Mouse (Mus musculus) cerebellum, adult 11-12 months (tissue): Measurements from ENCODE around the gene Entpd2.

Experiments used
- DNase-seq: peaks from one replicate; pipeline ENCODE4 v3.0.0; 2022

Entpd2 gene

GRCm38 (mm10) chr2:25429435-25430180 is 33.9 kb downstream of the Entpd2 start:
- DNase-seq: peak; percentile 83

GRCm38 (mm10) chr2:25430395-25431233 is 34.9 kb downstream of the Entpd2 start:
- peak; percentile 76 for DNase-seq

GRCm38 (mm10) chr2:25431308-25431855 is 35.7 kb downstream of the Entpd2 start:
- peak; percentile 65 for DNase-seq

- DNase-seq: peak; percentile 69
Measured at GRCm38 (mm10) chr2:25432326-25433098, 36.8 kb downstream of the Entpd2 start.

- peak; percentile 68 for DNase-seq
Measured at GRCm38 (mm10) chr2:25433101-25433500, 37.4 kb downstream of the Entpd2 start.

GRCm38 (mm10) chr2:25434292-25434691 is 38.6 kb downstream of the Entpd2 start:
- peak; percentile 97 for DNase-seq

GRCm38 (mm10) chr2:25436286-25436820 is 40.7 kb downstream of the Entpd2 start:
- DNase-seq: peak; percentile 57

GRCm38 (mm10) chr2:25441067-25441466 is 45.4 kb downstream of the Entpd2 start:
- DNase-seq: peak; percentile 61

GRCm38 (mm10) chr2:25442682-25443081 is 47.0 kb downstream of the Entpd2 start:
- DNase-seq: peak; percentile 35
